Mouse (Mus musculus): ENCODE measurements around the gene Klhl35. TPM values are rescaled to one million over a fixed set of nuclear protein-coding genes. Genes with fewer than 3 reads are reported as not detected.

Gene Klhl35
- polyA plus RNA-seq, 1 experiment = 0.80 TPM

DNA sequence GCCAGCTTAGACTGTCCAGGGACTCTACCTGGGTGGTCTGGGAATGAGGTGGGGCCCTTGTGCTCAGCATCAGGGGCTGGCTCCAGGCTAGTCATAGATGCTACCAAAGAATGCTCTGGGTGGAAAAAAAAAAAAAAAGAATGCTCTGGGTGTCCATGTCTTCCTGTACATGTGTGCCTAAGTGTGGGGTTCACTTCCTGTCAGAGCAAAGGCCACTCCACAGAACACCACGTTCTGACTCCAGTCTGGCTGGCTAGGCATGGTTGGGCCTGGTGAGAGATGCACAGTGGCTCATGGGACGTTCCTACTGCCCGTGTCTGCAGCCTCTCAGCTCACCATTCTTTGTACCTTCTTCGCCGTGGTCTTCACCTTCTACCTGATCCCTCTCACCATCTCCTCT lies 17.2 kb upstream of the Klhl35 start:
- 65% methylated on average over 5 of the region's 5 CpGs for WGBS
- no peak overlapping the region for H3K4me3 ChIP-seq (replicated peaks; ENCODE audit: extremely low read depth, low read depth, low read length)
- no peak for TF ChIP-seq POLR2A (IDR thresholded peaks at IDR 0.05; ENCODE audit: borderline replicate concordance, extremely low read depth, low read depth, low read length)
- no peak for TF ChIP-seq CTCF (IDR thresholded peaks at IDR 0.05; ENCODE audit: insufficient read depth, low read length)
- DNase-seq = no peak
- H3K4me1 ChIP-seq (ENCODE audit: control insufficient read depth, insufficient read depth, low read length) = no peaks in the 10 kb centered on the region

- no peaks in the 10 kb centered on the region for H3K4me1 ChIP-seq (ENCODE audit: control insufficient read depth, insufficient read depth, low read length)
- DNase-seq = no peak
- no peak for TF ChIP-seq POLR2A (IDR thresholded peaks at IDR 0.05; ENCODE audit: borderline replicate concordance, extremely low read depth, low read depth, low read length)
- TF ChIP-seq CTCF (IDR thresholded peaks at IDR 0.05; ENCODE audit: insufficient read depth, low read length) = no peak
- 55% methylated on average over 8 of the region's 8 CpGs for WGBS
- no peak overlapping the region for H3K4me3 ChIP-seq (replicated peaks; ENCODE audit: extremely low read depth, low read depth, low read length)
These were observed 16.7 kb upstream of the Klhl35 start for GRCm38 (mm10) chr7:99449063-99449462.

DNA sequence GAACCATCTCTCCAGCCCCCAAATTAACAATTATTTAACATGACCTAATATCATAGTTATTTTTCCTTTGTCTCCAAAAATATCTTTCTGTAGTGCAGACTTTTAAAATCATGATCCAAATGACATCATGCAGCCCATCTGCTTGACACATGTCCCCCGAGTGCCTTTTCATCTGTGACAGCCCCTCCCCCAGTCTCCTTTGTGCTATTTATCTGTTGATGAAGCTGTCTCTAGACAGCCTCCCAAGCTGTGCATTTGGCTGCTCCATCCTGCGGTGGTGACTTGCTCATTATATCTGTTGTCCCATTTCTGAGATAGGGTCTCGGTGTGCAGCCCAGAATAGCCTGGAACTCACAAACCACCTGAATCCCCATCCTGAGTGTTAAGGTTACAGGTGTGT lies 16.1 kb upstream of the Klhl35 start:
- Histone ChIP-seq H3K4me3 (replicated peaks; ENCODE audit: extremely low read depth, low read depth, low read length) (no peak overlapping the region), H3K4me1 (ENCODE audit: control insufficient read depth, insufficient read depth, low read length) (no peaks in the 10 kb centered on the region)
- no peak for DNase-seq
- TF ChIP-seq POLR2A (IDR thresholded peaks at IDR 0.05; ENCODE audit: borderline replicate concordance, extremely low read depth, low read depth, low read length) = no peak
- TF ChIP-seq CTCF (IDR thresholded peaks at IDR 0.05; ENCODE audit: insufficient read depth, low read length) = no peak
- 60% methylated on average over 3 of the region's 3 CpGs for WGBS

DNA sequence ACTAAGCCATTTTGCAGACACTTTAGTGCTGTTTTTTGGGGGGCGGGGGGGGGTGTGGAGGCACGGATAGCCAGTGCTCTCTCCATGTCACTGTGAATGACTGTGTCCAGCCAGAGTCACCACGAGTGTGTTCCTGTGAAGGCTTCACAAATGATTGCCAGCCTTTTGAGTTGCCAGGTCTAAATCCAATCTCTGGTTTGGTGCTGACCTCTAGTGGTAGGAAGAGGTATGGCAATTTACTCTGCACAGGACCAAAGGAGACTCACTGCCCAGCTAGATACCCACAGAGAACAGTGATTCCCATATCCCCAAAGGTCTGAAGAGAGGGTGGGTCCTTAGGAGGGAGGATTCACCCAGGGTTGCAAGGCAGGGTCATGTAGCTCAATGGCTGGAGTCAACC lies 15.1 kb upstream of the Klhl35 start:
- 2% methylated on average over 3 of the region's 3 CpGs for WGBS
- H3K4me1 ChIP-seq (ENCODE audit: control insufficient read depth, insufficient read depth, low read length) = no peaks in the 10 kb centered on the region
- peak; percentile 51 for DNase-seq
- H3K4me3 ChIP-seq (replicated peaks; ENCODE audit: extremely low read depth, low read depth, low read length) = no peak overlapping the region
- TF ChIP-seq CTCF (IDR thresholded peaks at IDR 0.05; ENCODE audit: insufficient read depth, low read length) (peak; percentile 60), POLR2A (IDR thresholded peaks at IDR 0.05; ENCODE audit: borderline replicate concordance, extremely low read depth, low read depth, low read length) (no peak)

GRCm38 (mm10) chr7:99452859-99453258 lies 12.9 kb upstream of the Klhl35 start:
- DNase-seq = no peak
- 87% methylated on average over 7 of the region's 7 CpGs for WGBS
- TF ChIP-seq POLR2A (IDR thresholded peaks at IDR 0.05; ENCODE audit: borderline replicate concordance, extremely low read depth, low read depth, low read length) = no peak
- no peak for TF ChIP-seq CTCF (IDR thresholded peaks at IDR 0.05; ENCODE audit: insufficient read depth, low read length)
- H3K4me1 ChIP-seq (ENCODE audit: control insufficient read depth, insufficient read depth, low read length) = no peaks in the 10 kb centered on the region
- H3K4me3 ChIP-seq (replicated peaks; ENCODE audit: extremely low read depth, low read depth, low read length) = no peak overlapping the region

- 69% methylated on average over 4 of the region's 4 CpGs for WGBS
- TF ChIP-seq POLR2A (IDR thresholded peaks at IDR 0.05; ENCODE audit: borderline replicate concordance, extremely low read depth, low read depth, low read length) = no peak
- no peak for TF ChIP-seq CTCF (IDR thresholded peaks at IDR 0.05; ENCODE audit: insufficient read depth, low read length)
- Histone ChIP-seq H3K4me1 (ENCODE audit: control insufficient read depth, insufficient read depth, low read length) (no peaks in the 10 kb centered on the region), H3K4me3 (replicated peaks; ENCODE audit: extremely low read depth, low read depth, low read length) (no peak overlapping the region)
- DNase-seq = no peak
These were observed 11.8 kb upstream of the Klhl35 start for GRCm38 (mm10) chr7:99454044-99454443.

DNA sequence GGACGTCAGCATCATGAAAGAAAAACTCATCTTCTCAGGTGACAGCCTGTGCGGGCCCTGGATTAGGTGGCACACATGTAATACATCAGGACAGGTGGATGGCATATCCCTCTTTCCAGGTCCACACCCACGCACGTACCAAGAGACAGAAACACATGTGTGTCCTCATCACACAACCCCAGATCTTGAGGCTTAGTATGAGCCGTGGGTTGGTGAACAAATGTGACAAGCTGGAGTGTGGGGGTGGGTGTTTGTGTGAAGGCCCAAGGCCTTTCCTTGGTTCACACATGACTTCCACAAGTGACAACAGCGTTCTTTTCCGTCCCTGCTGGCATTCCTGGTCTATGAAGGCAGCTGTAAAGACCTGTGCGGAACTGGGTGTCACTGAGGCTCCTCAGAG lies 7.0 kb upstream of the Klhl35 start:
- WGBS = 90% methylated on average over 8 of the region's 8 CpGs
- TF ChIP-seq CTCF (IDR thresholded peaks at IDR 0.05; ENCODE audit: insufficient read depth, low read length) (no peak), POLR2A (IDR thresholded peaks at IDR 0.05; ENCODE audit: borderline replicate concordance, extremely low read depth, low read depth, low read length) (no peak)
- no peak overlapping the region for H3K4me3 ChIP-seq (replicated peaks; ENCODE audit: extremely low read depth, low read depth, low read length)
- no peak for DNase-seq
- no peaks in the 10 kb centered on the region for H3K4me1 ChIP-seq (ENCODE audit: control insufficient read depth, insufficient read depth, low read length)

- WGBS = 86% methylated on average over 15 of the region's 15 CpGs
- H3K4me3 ChIP-seq (replicated peaks; ENCODE audit: extremely low read depth, low read depth, low read length) = no peak overlapping the region
- no peak for TF ChIP-seq POLR2A (IDR thresholded peaks at IDR 0.05; ENCODE audit: borderline replicate concordance, extremely low read depth, low read depth, low read length)
- TF ChIP-seq CTCF (IDR thresholded peaks at IDR 0.05; ENCODE audit: insufficient read depth, low read length) = no peak
- no peaks in the 10 kb centered on the region for H3K4me1 ChIP-seq (ENCODE audit: control insufficient read depth, insufficient read depth, low read length)
- DNase-seq = no peak
These were observed 5.7 kb upstream of the Klhl35 start for GRCm38 (mm10) chr7:99459888-99460652.

- no peak for TF ChIP-seq CTCF (IDR thresholded peaks at IDR 0.05; ENCODE audit: insufficient read depth, low read length)
- TF ChIP-seq POLR2A (IDR thresholded peaks at IDR 0.05; ENCODE audit: borderline replicate concordance, extremely low read depth, low read depth, low read length) = no peak
- no peak for DNase-seq
- Histone ChIP-seq H3K4me1 (ENCODE audit: control insufficient read depth, insufficient read depth, low read length) (peaks cover 6% of the 10 kb centered on the region), H3K4me3 (replicated peaks; ENCODE audit: extremely low read depth, low read depth, low read length) (no peak overlapping the region)
- WGBS = 80% methylated on average over 2 of the region's 2 CpGs
These were observed 2.7 kb upstream of the Klhl35 start for GRCm38 (mm10) chr7:99463120-99463519.

- TF ChIP-seq POLR2A (IDR thresholded peaks at IDR 0.05; ENCODE audit: borderline replicate concordance, extremely low read depth, low read depth, low read length) (no peak), CTCF (IDR thresholded peaks at IDR 0.05; ENCODE audit: insufficient read depth, low read length) (no peak)
- peak overlapping the region; percentile 53 for H3K4me3 ChIP-seq (replicated peaks; ENCODE audit: extremely low read depth, low read depth, low read length)
- 13% methylated on average over 11 of the region's 11 CpGs for WGBS
- peaks cover 11% of the 10 kb centered on the region for H3K4me1 ChIP-seq (ENCODE audit: control insufficient read depth, insufficient read depth, low read length)
- peak; percentile 25 for DNase-seq
These were observed 2.1 kb downstream of the Klhl35 start for GRCm38 (mm10) chr7:99467916-99468282.
